21 mouse cellular contexts compared by ENCODE assay signal in genomic region chr13:35036486-35036885, GRCm38 (mm10). TPM values are rescaled to one million over a fixed set of nuclear protein-coding genes. Genes with fewer than 3 reads are reported as not detected.
A peak's percentile ranks its signal among the peaks of the same experiment; 100 is the strongest.
DNase-seq lines count a peak whose midpoint lies in the region; ATAC-seq and TF ChIP-seq lines count a peak whose summit lies in the region.
"Had no signal": no experiment of that assay in that cellular context is flagged by ENCODE, and none has a peak within 500 bp of the region (broad histone marks: within the 10 kb centered on the region; RNA-seq: fewer than 3 reads in every experiment).

No protein-coding gene starts in this region.

- no peaks in the 10 kb centered on the region for H3K79me2 ChIP-seq in liver, adult 2 months (ENCODE audit: control insufficient read depth, insufficient read depth, low read length)

- no peak overlapping the region for H3K4me3 ChIP-seq in liver, adult 2 months (ENCODE audit: insufficient read depth, low read depth, low read length)
- no peak overlapping the region for H3K4me3 ChIP-seq in liver, embryonic 11.5 days (ENCODE audit: low read depth, low read length)
- H3K4me3 ChIP-seq: embryonic facial prominence, embryonic 10.5 days; forebrain, embryonic 13.5 days; heart, embryonic 13.5 days; hindbrain, embryonic 13.5 days had no signal

- H3K9me3 ChIP-seq in liver, embryonic 11.5 days (ENCODE audit: control insufficient read depth, low read length): no peaks in the 10 kb centered on the region
- H3K9me3 ChIP-seq: embryonic facial prominence, embryonic 10.5 days; forebrain, embryonic 13.5 days; G1E; heart, embryonic 13.5 days; hindbrain, embryonic 13.5 days had no signal

- H3K4me1 ChIP-seq in liver, adult 2 months (ENCODE audit: control insufficient read depth, insufficient read depth, low read length): peaks cover 3% of the 10 kb centered on the region; the same call in 1 of the 2 replicates
- no peaks in the 10 kb centered on the region for H3K4me1 ChIP-seq in liver, embryonic 11.5 days (replicated peaks; ENCODE audit: control insufficient read depth, insufficient read depth, low read length)
- H3K4me1 ChIP-seq: forebrain, embryonic 13.5 days; heart, embryonic 13.5 days; hindbrain, embryonic 13.5 days had no signal

- TF ChIP-seq CTCF in liver, adult 2 months (IDR thresholded peaks at IDR 0.05; ENCODE audit: low read depth, low read length): no peak

- WGBS in liver, adult 2 months: 28% methylated on average over 5 of the region's 5 CpGs
- 71% methylated on average over 5 of the region's 5 CpGs for WGBS in liver, embryonic 11.5 days

- H3K27ac ChIP-seq in liver, adult 2 months (replicated peaks; ENCODE audit: insufficient read depth, low read depth, low read length): no peak overlapping the region
- H3K27ac ChIP-seq in liver, embryonic 11.5 days (ENCODE audit: low read depth, low read length): no peak overlapping the region
- H3K27ac ChIP-seq: embryonic facial prominence, embryonic 10.5 days; forebrain, embryonic 13.5 days; heart, embryonic 13.5 days; hindbrain, embryonic 13.5 days; hindbrain, postnatal 0 days had no signal

- DNase-seq in cerebellum, postnatal 10 days: peak; percentile 13 to 59
- DNase-seq in cerebellum, adult 18-20 months: no peak
- peak; percentile 17 for DNase-seq in kidney, adult 11 months
- no peak for DNase-seq in kidney, postnatal 4 days
- peak; percentile 83 for DNase-seq in liver, adult 2 months (ENCODE audit: extremely low read depth, low read depth, low spot score)
- no peak for DNase-seq in liver, embryonic 11.5 days (ENCODE audit: low spot score)
- peak; percentile 7 for DNase-seq in kidney, postnatal 10 days
- DNase-seq in adrenal gland, postnatal 25 days: no peak
- DNase-seq: adrenal gland, postnatal 14 days; B cell, adult 2 months; cerebellum, adult 9-10 months; forebrain, postnatal 0 days; gastrocnemius, postnatal 14 days; heart, postnatal 10 days had no signal

- no peak overlapping the region for H3K9ac ChIP-seq in liver, adult 2 months (ENCODE audit: low read depth, low read length)
- no peak overlapping the region for H3K9ac ChIP-seq in liver, embryonic 11.5 days (ENCODE audit: low read depth, low read length)
- H3K9ac ChIP-seq: forebrain, embryonic 13.5 days; forebrain, postnatal 0 days; heart, embryonic 13.5 days; hindbrain, embryonic 13.5 days had no signal

- H3K36me3 ChIP-seq in liver, adult 2 months (ENCODE audit: control insufficient read depth, insufficient read depth, low read length): no peaks in the 10 kb centered on the region
- H3K36me3 ChIP-seq in liver, embryonic 11.5 days (ENCODE audit: control insufficient read depth, insufficient read depth, low read length): no peaks in the 10 kb centered on the region
- H3K36me3 ChIP-seq: embryonic facial prominence, embryonic 10.5 days; G1E; heart, embryonic 13.5 days; hindbrain, embryonic 13.5 days had no signal

- no peak for ATAC-seq in liver, embryonic 11.5 days (replicated peaks; ENCODE audit: low FRiP score)
- ATAC-seq: CD4-positive, CD25-positive, alpha-beta regulatory T cell, adult 4 months; forebrain, embryonic 13.5 days; forebrain, postnatal 0 days; hindbrain, postnatal 0 days had no signal

- no peaks in the 10 kb centered on the region for H3K27me3 ChIP-seq in liver, adult 2 months (ENCODE audit: control insufficient read depth, insufficient read depth, low read length)
- no peaks in the 10 kb centered on the region for H3K27me3 ChIP-seq in liver, embryonic 11.5 days (replicated peaks; ENCODE audit: control insufficient read depth, insufficient read depth, low read length)
- H3K27me3 ChIP-seq: forebrain, embryonic 13.5 days; heart, embryonic 13.5 days had no signal

- TF ChIP-seq POLR2A in liver, adult 2 months (IDR thresholded peaks at IDR 0.05; ENCODE audit: extremely low read depth, insufficient read depth, low read length): no peak

- no peak overlapping the region for H3K4me2 ChIP-seq in liver, embryonic 11.5 days
- H3K4me2 ChIP-seq: forebrain, embryonic 13.5 days; heart, embryonic 13.5 days; hindbrain, embryonic 13.5 days had no signal

RNA-seq across cellular contexts. Expression of gene Eci2, which starts 9.6 kb away (rescaled TPM):
- total RNA-seq in liver, adult 2 months (2014; rRNA removed): 253 and 359 TPM in 2 replicates
- polyA plus RNA-seq in liver, adult 2 months (2012; rRNA removed): 125 and 130 TPM in 2 replicates
- polyA plus RNA-seq in liver, embryonic 11.5 days (2014; fragmentation: Nextera tagmentation; extraction: Ambion mirVana): 85.9 and 93.9 TPM in 2 replicates
- 94.5 and 110 TPM in 2 replicates for total RNA-seq in adrenal gland, postnatal 25 days (2021)

Comparison
In these comparisons a context has a peak if more than half of its experiments do, and no peak if none do; other contexts are left out.
1. DNase-seq: peak in cerebellum, postnatal 10 days (2 of 2), kidney, adult 11 months (single experiment), liver, adult 2 months (single experiment) and kidney, postnatal 10 days (single experiment); none in cerebellum, adult 18-20 months (0 of 2), kidney, postnatal 4 days (0 of 2), liver, embryonic 11.5 days (single experiment) and adrenal gland, postnatal 25 days (single experiment).